Mouse (Mus musculus): ENCODE measurements around the gene Zfp704. TPM values are rescaled to one million over a fixed set of nuclear protein-coding genes. Genes with fewer than 3 reads are reported as not detected.

The Zfp704 gene
- total and polyA plus RNA-seq, 3 experiments: not detected

- peak; percentile 90 for TF ChIP-seq ETS1 (conservative IDR thresholded peaks at IDR 0.05; ENCODE audit: low read depth, low read length)
- TF ChIP-seq ZKSCAN1 (IDR thresholded peaks at IDR 0.05; ENCODE audit: borderline replicate concordance, low read depth, low read length): no peak
- TF ChIP-seq UBTF (IDR thresholded peaks at IDR 0.05; ENCODE audit: low read depth, low read length): no peak
Measured at GRCm38 (mm10) chr3:9500725-9501124, 109.2 kb downstream of the Zfp704 start (continued).

GRCm38 (mm10) chr3:9499994-9500553, 109.8 kb downstream of the Zfp704 start:
- Histone ChIP-seq H3K4me2 (ENCODE audit: insufficient read depth, low read depth, poor library complexity, severe bottlenecking) (peak overlapping the region; percentile 75), H3K9ac (ENCODE audit: insufficient read depth, low read depth) (peak overlapping the region; percentile 32), H3K9me3 (replicated peaks; ENCODE audit: low read length) (no peaks in the 10 kb centered on the region), H3K27ac (ENCODE audit: insufficient read depth, low read depth) (peak overlapping the region; percentile 22; the same call in 1 of the 2 replicates), H3K4me3 (replicated peaks in 1 of 3; ENCODE audit: low read depth in 2 of 3, low read length in 2 of 3, poor library complexity in 1 of 3) (peak overlapping the region in 2 of 3 experiments; percentile 4 to 17), H3K79me2 (replicated peaks; ENCODE audit: control insufficient read depth, extremely low read depth, insufficient read depth, poor library complexity, severe bottlenecking) (no peaks in the 10 kb centered on the region), H3K4me1 (ENCODE audit: control insufficient read depth in 1 of 2, insufficient read depth in 2 of 2) (peaks cover 5 to 16% of the 10 kb centered on the region in 2 experiments), H3K36me3 (replicated peaks in 1 of 2; ENCODE audit: control insufficient read depth in 1 of 2, insufficient read depth in 1 of 2, low read length in 1 of 2) (no peaks in the 10 kb centered on the region), H3K27me3 (replicated peaks) (no peaks in the 10 kb centered on the region)
- dilution Hi-C loops (cut with MboI; ENCODE audit: extremely low pct_ligation_motif_present, extremely low pct_unique_long_range_greater_than_20kb, low sequenced_read_pairs) (no loop called here), in situ Hi-C loops (cut with MboI; ENCODE audit: low pct_ligation_motif_present, low pct_unique_long_range_greater_than_20kb, low sequenced_read_pairs) (loop anchor here (25.0 kb wide), 2 partner anchors 437 to 538 kb away; no protein-coding TSS in a partner anchor)
- DNase-seq (ENCODE audit: extremely low read depth): peak; percentile 30
- no peak for TF ChIP-seq NELFE (IDR thresholded peaks at IDR 0.05; ENCODE audit: low read depth, low read length)
- TF ChIP-seq ELF1 (IDR thresholded peaks at IDR 0.05; ENCODE audit: low read depth, low read length): no peak
- TF ChIP-seq MEF2A (IDR thresholded peaks at IDR 0.05; ENCODE audit: borderline replicate concordance, low read depth, low read length): no peak
- no peak for TF ChIP-seq HCFC1 (IDR thresholded peaks at IDR 0.05; ENCODE audit: low read depth, low read length)

GRCm38 (mm10) chr3:9499489-9499888, 110.4 kb downstream of the Zfp704 start:
- H3K9ac ChIP-seq (ENCODE audit: insufficient read depth, low read depth): peak overlapping the region; percentile 32
- DNase-seq (ENCODE audit: extremely low read depth): peak; percentile 29
- no peaks in the 10 kb centered on the region for H3K79me2 ChIP-seq (replicated peaks; ENCODE audit: control insufficient read depth, extremely low read depth, insufficient read depth, poor library complexity, severe bottlenecking)
- H3K9me3 ChIP-seq (replicated peaks; ENCODE audit: low read length): no peaks in the 10 kb centered on the region
- H3K27me3 ChIP-seq (replicated peaks): no peaks in the 10 kb centered on the region
- in situ Hi-C loops (cut with MboI; ENCODE audit: low pct_ligation_motif_present, low pct_unique_long_range_greater_than_20kb, low sequenced_read_pairs): loop anchor here (25.0 kb wide), 2 partner anchors 438 to 537 kb away; no protein-coding TSS in a partner anchor
- H3K4me2 ChIP-seq (ENCODE audit: insufficient read depth, low read depth, poor library complexity, severe bottlenecking): peak overlapping the region; percentile 75
- peaks cover 5 to 16% of the 10 kb centered on the region in 2 experiments for H3K4me1 ChIP-seq (ENCODE audit: control insufficient read depth in 1 of 2, insufficient read depth in 2 of 2)
- H3K27ac ChIP-seq (ENCODE audit: insufficient read depth, low read depth): no peak overlapping the region
- H3K4me3 ChIP-seq (replicated peaks in 1 of 3; ENCODE audit: low read depth in 2 of 3, low read length in 2 of 3, poor library complexity in 1 of 3): peak overlapping the region in 2 of 3 experiments; percentile 4 to 25
- dilution Hi-C loops (cut with MboI; ENCODE audit: extremely low pct_ligation_motif_present, extremely low pct_unique_long_range_greater_than_20kb, low sequenced_read_pairs): no loop called here
- H3K36me3 ChIP-seq (replicated peaks in 1 of 2; ENCODE audit: control insufficient read depth in 1 of 2, insufficient read depth in 1 of 2, low read length in 1 of 2): no peaks in the 10 kb centered on the region
- TF ChIP-seq JUN (IDR thresholded peaks at IDR 0.05; ENCODE audit: insufficient read depth, low read depth, low read length) (no peak), SIN3A (IDR thresholded peaks at IDR 0.05; ENCODE audit: low read length) (no peak; the same call in 1 of the 2 replicates), JUND (conservative IDR thresholded peaks at IDR 0.05; ENCODE audit: low read depth, low read length) (no peak), MAZ (IDR thresholded peaks at IDR 0.05; ENCODE audit: low read depth, low read length) (no peak), MYC (IDR thresholded peaks at IDR 0.05; ENCODE audit: low read depth, low read length) (no peak), BHLHE40 (IDR thresholded peaks at IDR 0.05; ENCODE audit: low read depth, low read length) (no peak), TBP (conservative IDR thresholded peaks at IDR 0.05; ENCODE audit: low read depth, low read length) (no peak), RAD21 (IDR thresholded peaks at IDR 0.05; ENCODE audit: low read depth, low read length) (no peak), MAX (IDR thresholded peaks at IDR 0.05; ENCODE audit: low read length) (0 out of 2 replicates have a peak, but pooled peaks have one; percentile 25), POLR2AphosphoS2 (IDR thresholded peaks at IDR 0.05; ENCODE audit: low read depth, low read length) (no peak), POLR2A (IDR thresholded peaks at IDR 0.05; ENCODE audit: low read depth, low read length) (no peak), MEF2A (IDR thresholded peaks at IDR 0.05; ENCODE audit: borderline replicate concordance, low read depth, low read length) (no peak), E2F4 (IDR thresholded peaks at IDR 0.05; ENCODE audit: insufficient replicate concordance, low read depth, low read length) (no peak), RCOR1 (conservative IDR thresholded peaks at IDR 0.05; ENCODE audit: low read depth, low read length) (no peak), CTCF (conservative IDR thresholded peaks at IDR 0.05 in 1 of 2, IDR thresholded peaks at IDR 0.05 in 1 of 2; ENCODE audit: low read depth in 2 of 2, low read length in 2 of 2) (no peak), ZKSCAN1 (IDR thresholded peaks at IDR 0.05; ENCODE audit: borderline replicate concordance, low read depth, low read length) (no peak), NRF1 (IDR thresholded peaks at IDR 0.05; ENCODE audit: low read depth, low read length) (no peak), CHD2 (IDR thresholded peaks at IDR 0.05; ENCODE audit: low read length) (no peak), ZMIZ1 (IDR thresholded peaks at IDR 0.05; ENCODE audit: low read depth, low read length) (no peak), USF2 (conservative IDR thresholded peaks at IDR 0.05; ENCODE audit: low read depth, low read length) (no peak), ZNF384 (IDR thresholded peaks at IDR 0.05; ENCODE audit: low read depth, low read length) (no peak), IRF4 (IDR thresholded peaks at IDR 0.05; ENCODE audit: low read depth, low read length) (0 out of 2 replicates have a peak, but pooled peaks have one; percentile 14), PAX5 (IDR thresholded peaks at IDR 0.05; ENCODE audit: low read length) (no peak), KAT2A (IDR thresholded peaks at IDR 0.05; ENCODE audit: insufficient replicate concordance, low read length) (no peak), ELF1 (IDR thresholded peaks at IDR 0.05; ENCODE audit: low read depth, low read length) (no peak), USF1 (IDR thresholded peaks at IDR 0.05; ENCODE audit: low read depth, low read length) (no peak)

Data from CH12.LX (cell line).